Mouse (Mus musculus): ENCODE measurements around the gene Hoxb8.

Gene Hoxb8

GRCm38 (mm10) chr11:96314671-96315343 lies 33.1 kb downstream of the Hoxb8 start:
- DNase-seq (ENCODE audit: low read depth) = no peak

GRCm38 (mm10) chr11:96315344-96315681 lies 33.6 kb downstream of the Hoxb8 start:
- DNase-seq (ENCODE audit: low read depth) = no peak

- no peak for DNase-seq (ENCODE audit: low read depth)
Observed at GRCm38 (mm10) chr11:96316696-96317607, 35.2 kb downstream of the Hoxb8 start.

DNA sequence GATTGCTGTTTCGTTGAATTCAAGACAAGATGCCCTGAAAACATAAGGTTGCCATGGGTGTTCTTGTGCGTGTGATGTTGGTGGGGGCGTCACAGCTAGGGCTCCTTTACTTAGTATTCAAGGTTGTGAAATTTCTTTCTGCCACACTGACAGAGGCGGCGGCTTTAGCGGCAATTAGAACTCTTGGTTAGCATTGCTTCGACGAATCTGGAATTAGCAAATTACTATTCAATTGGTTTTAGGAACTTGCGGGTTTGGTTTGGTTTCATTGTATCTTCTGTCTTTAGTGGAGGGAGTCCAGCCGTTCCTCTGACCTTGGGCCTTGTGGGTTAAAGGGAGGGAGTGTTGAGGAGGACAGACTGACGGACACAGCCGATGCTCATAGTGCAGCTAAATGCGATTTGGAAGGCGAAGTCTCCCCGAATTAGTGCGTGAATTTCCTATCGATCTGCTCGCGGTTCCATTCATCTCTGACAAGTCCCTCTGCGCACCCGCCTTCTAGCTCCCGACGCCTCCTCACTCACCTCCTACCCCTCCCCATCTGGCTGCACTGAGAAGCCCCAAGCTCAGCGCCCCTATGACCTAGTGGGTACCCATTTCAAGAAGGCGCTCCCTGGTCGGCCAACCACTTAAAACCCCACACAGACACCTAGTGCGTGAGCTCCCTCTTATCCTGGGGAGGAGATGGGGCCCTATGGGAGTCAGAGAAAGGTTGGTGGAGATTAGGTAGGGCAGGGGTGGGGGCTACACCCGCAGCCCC lies 36.1 kb downstream of the Hoxb8 start, which contains the start of gene Hoxb4:
Gene Hoxb4, plus strand, starts transcription at position 660 of the 760 bp plus-strand sequence.
- no peak for DNase-seq (ENCODE audit: low read depth)

- no peak for DNase-seq (ENCODE audit: low read depth)
Observed at GRCm38 (mm10) chr11:96318368-96319070, 36.8 kb downstream of the Hoxb8 start.

DNA sequence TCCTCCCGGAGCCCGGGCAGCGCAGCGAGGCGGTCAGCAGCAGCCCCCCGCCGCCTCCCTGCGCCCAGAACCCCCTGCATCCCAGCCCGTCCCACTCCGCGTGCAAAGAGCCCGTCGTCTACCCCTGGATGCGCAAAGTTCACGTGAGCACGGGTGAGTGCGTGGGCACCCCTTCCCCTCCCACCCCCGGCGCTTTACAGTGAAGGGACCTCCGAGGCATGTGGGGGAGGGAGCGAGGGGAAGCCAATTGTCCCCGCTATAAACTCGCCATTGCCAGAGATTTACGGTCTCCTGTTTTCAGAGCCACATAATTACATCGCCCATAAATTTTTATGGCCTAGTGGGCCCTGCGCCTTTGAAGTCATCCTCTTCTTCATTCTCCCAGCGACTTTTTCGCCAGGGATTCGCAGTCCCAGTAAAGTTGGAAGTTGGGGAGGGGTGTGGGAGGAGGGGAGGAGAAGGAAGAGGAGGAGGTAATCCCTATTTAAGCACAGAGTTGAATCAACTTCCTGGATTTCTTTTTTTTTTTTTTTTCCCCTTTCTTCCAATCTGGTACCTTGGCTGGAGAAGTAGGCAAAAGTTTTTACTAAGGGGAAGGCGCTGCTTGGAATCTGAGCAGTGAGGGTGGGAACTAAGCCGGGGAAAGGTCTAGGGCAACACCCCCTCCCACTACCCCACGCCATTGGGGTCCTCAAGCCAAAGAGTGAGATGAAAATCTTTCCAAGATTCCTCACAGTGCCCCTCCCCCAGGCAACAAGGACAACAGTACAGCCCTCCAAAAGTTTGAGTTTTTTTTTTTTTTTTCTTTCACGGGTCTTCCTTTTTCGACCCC lies 37.6 kb downstream of the Hoxb8 start:
- no peak for DNase-seq (ENCODE audit: low read depth)

GRCm38 (mm10) chr11:96319910-96320309 lies 38.2 kb downstream of the Hoxb8 start:
- no peak for DNase-seq (ENCODE audit: low read depth)

- no peak for DNase-seq (ENCODE audit: low read depth)
Observed at GRCm38 (mm10) chr11:96320688-96321087, 39.0 kb downstream of the Hoxb8 start.

GRCm38 (mm10) chr11:96321846-96322245 lies 40.1 kb downstream of the Hoxb8 start:
- DNase-seq (ENCODE audit: low read depth) = no peak

DNA sequence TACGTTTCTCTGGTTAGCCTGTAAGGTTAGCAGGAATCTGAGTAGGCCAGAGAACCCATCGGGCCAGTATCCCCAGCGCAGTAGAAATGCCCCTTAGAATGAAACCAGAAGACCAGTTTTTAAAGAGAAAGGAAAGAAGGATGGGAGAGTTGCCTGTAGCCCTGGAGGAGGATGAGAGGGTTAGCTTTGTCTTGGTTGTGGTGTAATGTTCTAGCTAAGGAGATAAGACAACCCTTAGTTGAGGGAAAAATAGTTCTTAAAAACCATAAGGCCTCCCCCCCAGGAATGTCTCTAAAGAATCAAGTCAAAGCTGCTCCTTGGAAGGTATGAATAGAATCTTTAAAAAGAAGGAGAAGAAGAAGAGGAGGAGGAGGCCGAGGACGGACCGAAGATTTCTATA lies 41.0 kb downstream of the Hoxb8 start:
- DNase-seq (ENCODE audit: low read depth) = no peak

- DNase-seq (ENCODE audit: low read depth) = no peak
Observed at GRCm38 (mm10) chr11:96323154-96323553, 41.4 kb downstream of the Hoxb8 start, which contains the start of gene Hoxb3. Gene Hoxb3 (plus strand): TSS chr11:96323326.

GRCm38 (mm10) chr11:96324125-96324524 lies 42.4 kb downstream of the Hoxb8 start:
- DNase-seq (ENCODE audit: low read depth) = no peak

DNA sequence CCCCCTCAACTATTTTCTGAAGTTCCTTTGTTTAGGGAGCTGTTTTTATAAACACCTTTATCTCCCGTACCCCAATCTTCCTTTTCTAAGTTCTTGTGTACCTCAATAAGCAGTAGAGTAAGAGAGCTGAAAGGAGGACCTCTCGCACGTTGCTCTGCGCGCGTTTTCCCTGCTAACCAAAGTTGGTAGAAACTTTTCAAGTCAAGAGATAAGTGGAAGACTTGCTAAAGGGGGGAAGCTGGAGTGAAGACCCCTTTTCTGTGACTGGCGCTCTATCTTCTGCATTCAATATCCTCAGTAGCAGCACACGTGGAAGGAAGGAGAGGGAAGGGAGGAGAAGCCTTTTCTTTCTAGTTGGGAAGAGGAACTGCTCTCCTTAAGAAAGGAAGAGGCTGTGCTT lies 43.3 kb downstream of the Hoxb8 start:
- DNase-seq (ENCODE audit: low read depth) = no peak

GRCm38 (mm10) chr11:96325747-96326212 lies 44.1 kb downstream of the Hoxb8 start:
- DNase-seq (ENCODE audit: low read depth) = no peak

- DNase-seq (ENCODE audit: low read depth) = no peak
Observed at GRCm38 (mm10) chr11:96326705-96327104, 45.0 kb downstream of the Hoxb8 start.

DNA sequence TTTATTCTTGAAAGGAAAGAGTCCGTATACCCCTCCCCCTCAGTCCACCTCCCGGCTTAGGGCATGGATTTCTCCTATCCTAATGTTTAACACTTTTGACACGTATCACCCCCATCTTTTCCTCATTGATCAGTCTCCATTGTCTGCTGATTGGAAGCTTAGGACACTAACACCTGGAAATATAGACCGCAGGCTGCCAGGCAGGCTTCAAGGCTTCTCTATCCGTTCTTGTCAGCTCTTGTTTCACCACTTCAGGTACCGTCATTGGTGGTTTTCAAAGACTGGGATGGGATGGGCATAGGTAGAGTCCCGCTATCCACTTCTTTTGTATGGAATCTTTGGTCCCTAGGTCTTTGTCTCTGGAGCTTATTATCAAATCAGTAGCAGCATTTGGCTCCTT lies 45.4 kb downstream of the Hoxb8 start:
- DNase-seq (ENCODE audit: low read depth) = no peak

GRCm38 (mm10) chr11:96327750-96328149 lies 46.0 kb downstream of the Hoxb8 start:
- DNase-seq (ENCODE audit: low read depth) = no peak

GRCm38 (mm10) chr11:96328605-96329004 lies 46.9 kb downstream of the Hoxb8 start:
- no peak for DNase-seq (ENCODE audit: low read depth)

DNA sequence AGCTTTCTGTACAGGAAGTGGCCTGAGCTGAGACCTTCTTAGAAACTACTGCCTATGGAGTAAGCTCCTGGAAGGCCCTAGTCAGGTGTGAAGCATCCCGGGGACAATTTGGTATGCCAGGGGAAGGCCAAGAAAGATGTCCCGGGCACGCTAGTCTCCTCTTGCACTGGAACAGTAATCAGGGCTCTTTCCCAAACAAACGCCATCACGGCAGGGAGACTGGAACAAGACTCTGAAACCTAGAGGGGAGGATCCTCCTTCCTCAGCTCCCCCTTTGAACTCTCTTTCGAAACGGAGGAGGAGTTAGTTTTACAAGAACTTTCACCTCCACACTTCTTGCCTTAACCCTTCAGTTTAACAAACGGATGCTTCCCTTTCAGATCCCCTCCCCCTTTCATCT lies 50.4 kb downstream of the Hoxb8 start:
- no peak for DNase-seq (ENCODE audit: low read depth)

DNA sequence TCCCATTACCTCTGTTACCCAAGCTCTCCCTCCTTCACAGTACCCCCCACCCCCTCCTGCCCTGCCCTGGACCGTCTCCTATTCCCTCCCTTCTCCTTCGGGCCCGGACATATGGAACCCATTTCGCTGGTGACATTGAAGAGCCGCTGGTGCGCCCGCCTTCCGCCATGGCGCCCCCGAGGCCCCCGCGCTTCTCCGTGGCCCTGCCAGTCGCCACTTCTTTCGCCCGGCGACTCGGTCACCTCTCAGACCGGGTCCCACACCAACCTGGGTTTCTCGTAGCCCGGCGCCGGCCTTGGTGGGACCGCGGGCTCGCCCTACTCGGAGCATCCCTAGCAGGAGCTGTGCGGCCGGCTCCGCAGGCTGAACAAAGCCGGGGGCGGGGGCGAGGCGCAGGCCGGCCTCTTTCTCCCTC lies 50.9 kb downstream of the Hoxb8 start:
- DNase-seq (ENCODE audit: low read depth) = no peak
